Mouse (Mus musculus) naive thymus-derived CD4-positive, alpha-beta T cell, adult 2 months (primary cell): ENCODE data around the gene Best1.

Experiments used
- DNase-seq: peaks from one replicate; pipeline ENCODE4 v3.0.0-alpha.2; 2011; ENCODE audit warnings: low read depth

Gene Best1

GRCm38 (mm10) chr19:10001206-10001969, at the start of gene Best1, which contains the start of gene Rab3il1:
Gene Best1 (minus strand): TSS chr19:10001633.
Gene Rab3il1 (plus strand): TSS chr19:10001669.
- DNase-seq: no peak

GRCm38 (mm10) chr19:10050438-10050837, 49.0 kb upstream of the Best1 start:
- DNase-seq: no peak

- no peak for DNase-seq
These were observed 48.1 kb upstream of the Best1 start for GRCm38 (mm10) chr19:10049533-10049932.

GRCm38 (mm10) chr19:10046983-10047382, 45.5 kb upstream of the Best1 start:
- no peak for DNase-seq

GRCm38 (mm10) chr19:10046346-10046745, 44.9 kb upstream of the Best1 start:
- no peak for DNase-seq

GRCm38 (mm10) chr19:10045707-10046106, 44.3 kb upstream of the Best1 start:
- DNase-seq: no peak

GRCm38 (mm10) chr19:10043643-10044042, 42.2 kb upstream of the Best1 start:
- no peak for DNase-seq

GRCm38 (mm10) chr19:10042816-10043215, 41.4 kb upstream of the Best1 start:
- DNase-seq: no peak

- no peak for DNase-seq
These were observed 40.8 kb upstream of the Best1 start for GRCm38 (mm10) chr19:10042232-10042631.

GRCm38 (mm10) chr19:10041388-10042148, 40.1 kb upstream of the Best1 start, which contains the start of gene Fads3:
Gene Fads3 (plus strand): TSS chr19:10041569.
- DNase-seq: peak; percentile 12

GRCm38 (mm10) chr19:10040866-10041387, 39.5 kb upstream of the Best1 start:
- no peak for DNase-seq

- DNase-seq: no peak
These were observed 38.2 kb upstream of the Best1 start for GRCm38 (mm10) chr19:10039615-10040014.

GRCm38 (mm10) chr19:10038910-10039309, 37.5 kb upstream of the Best1 start:
- DNase-seq: no peak

- DNase-seq: no peak
These were observed 36.9 kb upstream of the Best1 start for GRCm38 (mm10) chr19:10038364-10038763.

GRCm38 (mm10) chr19:10037534-10037933, 36.1 kb upstream of the Best1 start:
- no peak for DNase-seq

- peak; percentile 82 for DNase-seq
These were observed 33.5 kb upstream of the Best1 start for GRCm38 (mm10) chr19:10034785-10035447.

GRCm38 (mm10) chr19:10034356-10034755, 32.9 kb upstream of the Best1 start:
- no peak for DNase-seq

- peak; percentile 75 for DNase-seq
These were observed 32.0 kb upstream of the Best1 start for GRCm38 (mm10) chr19:10033211-10033973.

GRCm38 (mm10) chr19:10029746-10030145, 28.3 kb upstream of the Best1 start:
- DNase-seq: no peak

- DNase-seq: no peak
These were observed 23.9 kb upstream of the Best1 start for GRCm38 (mm10) chr19:10025169-10025875.

- DNase-seq: no peak
These were observed 21.9 kb upstream of the Best1 start for GRCm38 (mm10) chr19:10023304-10023758.
